Mouse (Mus musculus): ENCODE data around the gene Slc30a10.

Gene Slc30a10

GRCm38 (mm10) chr1:185454575-185454954 is at the start of gene Slc30a10:
TSS of gene Slc30a10 (plus strand) at chr1:185454848.
- no peak for DNase-seq (ENCODE audit: low spot score in 2 of 2)

DNA sequence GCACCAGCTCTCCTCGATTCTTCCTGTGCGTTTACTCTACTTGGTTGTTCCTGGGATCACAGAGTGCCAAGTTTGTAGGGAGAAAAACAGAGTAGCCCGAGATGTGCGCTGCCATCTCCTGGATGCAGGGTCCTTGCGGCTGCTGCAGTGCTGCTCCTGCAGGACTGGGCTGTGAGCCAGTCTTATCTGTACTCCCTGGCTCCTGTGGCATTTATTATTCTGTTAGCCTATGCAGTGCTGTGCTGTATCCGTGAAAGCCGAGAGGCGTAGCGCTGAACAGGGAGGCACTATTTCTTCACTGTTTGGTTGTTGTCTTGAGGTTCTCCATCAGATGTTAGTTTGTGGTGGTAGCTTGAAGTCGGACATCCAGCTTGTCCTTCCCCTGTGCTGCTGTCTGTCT is 48.7 kb upstream of the Slc30a10 start:
- DNase-seq (ENCODE audit: low spot score in 2 of 2) = no peak

GRCm38 (mm10) chr1:185409831-185410230 is 44.8 kb upstream of the Slc30a10 start:
- no peak for DNase-seq (ENCODE audit: low spot score in 2 of 2)

GRCm38 (mm10) chr1:185418011-185418410 is 36.6 kb upstream of the Slc30a10 start:
- no peak for DNase-seq (ENCODE audit: low spot score in 2 of 2)

DNA sequence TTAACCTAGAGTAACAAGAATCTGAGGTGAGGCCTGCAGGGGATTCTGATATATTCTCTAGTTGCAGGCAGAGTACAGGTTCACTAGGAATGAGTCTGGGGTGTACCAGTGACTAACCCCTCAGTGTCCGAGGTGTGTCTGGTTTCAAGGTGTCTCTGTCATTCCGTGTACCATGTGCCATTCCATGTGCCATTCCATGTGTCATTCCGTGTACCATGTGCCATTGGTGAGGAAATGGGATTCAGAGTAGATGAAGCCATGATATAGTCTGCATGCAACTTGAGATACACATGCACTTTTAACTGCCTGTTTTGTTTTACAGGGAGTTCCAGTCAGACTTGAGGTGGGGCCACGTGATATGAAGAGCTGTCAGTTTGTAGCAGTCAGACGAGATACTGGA is 34.8 kb upstream of the Slc30a10 start:
- DNase-seq (ENCODE audit: low spot score in 2 of 2) = no peak

- no peak for DNase-seq (ENCODE audit: low spot score in 2 of 2)
These were observed 33.9 kb upstream of the Slc30a10 start for GRCm38 (mm10) chr1:185420776-185421175.

GRCm38 (mm10) chr1:185426583-185426982 is 28.1 kb upstream of the Slc30a10 start:
- no peak for DNase-seq (ENCODE audit: low spot score in 2 of 2)

- DNase-seq (ENCODE audit: low spot score in 2 of 2) = no peak
These were observed 24.2 kb upstream of the Slc30a10 start for GRCm38 (mm10) chr1:185430488-185430887.

DNA sequence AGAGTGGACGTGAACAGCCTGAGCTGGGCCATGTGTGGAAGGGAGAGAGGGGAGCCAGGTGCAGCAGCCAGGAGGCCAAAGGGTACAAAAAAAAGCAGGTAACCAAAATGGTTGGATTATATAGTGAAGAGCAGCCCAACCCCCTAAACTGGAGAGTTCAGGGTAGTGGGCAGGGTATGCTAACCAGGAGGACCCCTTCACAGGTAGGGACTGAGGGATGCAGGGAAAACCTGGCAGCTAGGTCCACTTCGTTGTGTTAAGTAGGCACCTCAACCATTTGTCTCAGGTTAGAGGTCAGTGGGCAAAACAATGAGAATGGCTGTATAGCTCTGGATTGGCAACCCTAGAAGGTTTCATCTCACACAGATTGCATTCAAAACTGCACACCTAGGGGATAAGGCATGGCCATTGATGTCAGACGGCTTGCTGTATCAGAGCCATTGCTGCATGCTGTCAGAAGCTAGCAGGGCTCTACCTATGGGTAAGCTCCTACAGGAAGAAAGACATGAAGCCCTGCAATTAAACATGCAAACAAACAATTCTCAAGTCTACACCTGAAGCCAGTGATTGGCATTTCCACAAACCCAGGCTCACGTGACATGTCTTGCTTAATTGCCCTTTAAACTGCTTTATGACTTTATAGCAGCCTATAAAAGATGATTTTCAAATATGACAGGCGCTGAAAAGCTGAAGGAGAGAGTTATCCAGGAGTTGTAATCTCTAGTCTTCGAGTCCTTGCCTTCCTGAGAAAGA is 23.2 kb upstream of the Slc30a10 start:
- DNase-seq (ENCODE audit: low spot score in 2 of 2) = no peak

DNA sequence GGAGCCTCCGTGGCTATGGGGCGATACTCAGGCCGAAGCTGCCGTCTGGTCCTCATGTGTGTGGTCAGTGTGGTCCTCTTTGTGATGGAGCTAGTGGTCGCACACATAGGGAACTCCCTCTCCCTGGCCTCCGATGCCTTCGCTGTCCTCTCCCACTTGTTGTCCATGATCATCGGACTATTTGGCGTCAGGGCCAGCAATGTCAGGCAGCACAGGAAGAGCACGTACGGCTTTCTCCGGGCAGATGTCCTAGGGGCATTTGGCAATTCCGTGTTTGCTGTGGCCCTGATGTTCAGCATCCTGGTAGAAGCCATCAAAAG is 22.7 kb upstream of the Slc30a10 start:
- no peak for DNase-seq (ENCODE audit: low spot score in 2 of 2)

GRCm38 (mm10) chr1:185433112-185433511 is 21.5 kb upstream of the Slc30a10 start:
- no peak for DNase-seq (ENCODE audit: low spot score in 2 of 2)

DNA sequence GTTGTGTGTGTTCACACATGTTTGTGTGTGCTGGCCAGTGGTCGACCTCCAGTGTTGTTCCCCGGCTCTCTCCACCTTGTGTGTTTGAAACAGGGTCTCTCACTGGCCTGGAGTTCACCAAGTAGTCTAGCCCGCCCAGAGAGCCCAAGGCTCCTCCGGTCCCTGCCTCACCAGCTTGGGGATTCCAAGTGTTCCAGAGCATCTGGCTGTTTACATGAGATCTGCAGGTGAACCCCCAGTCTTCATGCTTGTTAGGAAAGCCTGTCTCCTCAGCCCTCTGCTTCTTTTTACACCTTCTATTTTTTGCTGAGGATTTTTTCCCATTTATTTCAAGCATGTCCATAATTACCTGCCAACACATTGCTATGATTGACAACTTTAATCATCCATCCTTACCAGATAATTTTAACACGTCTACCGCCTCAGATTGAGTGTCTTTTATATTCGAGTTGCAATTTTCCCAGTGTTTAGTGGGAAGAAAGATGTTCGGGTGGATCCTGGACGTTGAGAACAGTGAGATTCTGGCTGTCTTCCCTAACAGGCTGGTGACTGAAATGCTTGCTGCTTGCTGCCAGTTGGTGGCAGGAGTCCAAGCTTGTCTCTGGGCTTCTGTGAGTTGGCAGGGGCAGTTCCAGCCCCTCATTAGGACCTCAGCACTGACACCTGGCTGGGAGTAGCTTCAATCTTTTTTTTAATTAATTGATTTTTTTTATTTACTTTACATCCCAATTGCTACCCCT is 15.6 kb upstream of the Slc30a10 start:
- peak in 1 of 2 experiments; percentile 34 for DNase-seq (ENCODE audit: low spot score in 2 of 2)

DNA sequence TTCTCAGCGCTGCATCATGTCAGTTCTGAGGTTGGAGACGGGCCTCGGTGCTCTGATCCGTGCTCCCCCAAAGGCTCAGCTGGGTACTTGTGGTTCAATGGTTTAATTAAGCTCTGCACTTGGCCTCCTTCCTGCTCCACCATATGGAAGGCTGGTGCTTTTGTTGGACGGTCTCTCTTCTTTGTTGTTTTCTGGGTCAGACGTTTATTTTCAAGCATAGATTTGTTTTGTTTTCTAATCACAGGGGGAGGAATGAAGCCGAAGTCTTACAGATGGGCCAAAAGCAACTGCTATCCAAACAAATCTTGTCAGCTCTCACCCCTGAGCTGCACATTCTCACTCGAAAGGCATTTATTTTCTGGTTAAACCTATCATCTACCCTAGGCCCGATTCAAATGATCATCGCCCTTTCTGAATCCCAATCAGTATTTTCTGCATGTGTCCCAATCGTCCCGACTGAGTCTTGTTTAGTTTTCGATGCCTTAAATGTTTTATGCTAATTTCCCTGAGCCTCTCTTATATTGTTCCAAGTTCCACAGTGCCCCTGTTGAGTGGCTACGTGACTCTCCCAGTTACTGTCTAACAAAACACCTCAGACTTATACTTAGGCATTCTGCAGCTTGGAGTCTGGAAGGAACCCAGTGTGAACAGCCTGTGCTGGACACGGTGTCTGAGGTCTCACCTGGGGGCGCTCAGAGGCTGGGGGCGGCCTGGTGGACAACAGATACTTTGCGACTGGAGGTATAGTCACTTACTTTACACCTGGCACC is 12.8 kb upstream of the Slc30a10 start:
- DNase-seq (ENCODE audit: low spot score in 2 of 2) = no peak

DNA sequence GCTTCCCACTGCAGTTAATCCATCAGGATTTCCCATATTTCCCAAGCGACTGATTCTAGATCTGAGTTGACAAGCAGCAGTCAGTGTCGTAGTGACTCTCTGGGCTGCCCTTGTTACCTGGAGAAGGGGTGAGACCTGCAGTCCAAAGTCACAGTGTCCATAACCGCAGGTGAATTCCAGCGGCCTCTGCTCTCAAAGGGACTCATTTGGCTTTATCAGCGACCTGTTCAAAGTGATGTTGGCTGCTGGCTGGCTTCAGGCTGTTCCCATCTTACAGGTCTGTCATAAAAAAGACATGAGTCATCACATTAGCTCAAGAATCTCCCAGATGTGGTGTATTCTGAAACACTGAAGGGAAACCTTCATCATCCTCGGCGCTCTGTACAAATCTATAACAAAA is 5.7 kb upstream of the Slc30a10 start:
- DNase-seq (ENCODE audit: low spot score in 2 of 2) = no peak

- DNase-seq (ENCODE audit: low spot score in 2 of 2) = no peak
These were observed 4.9 kb upstream of the Slc30a10 start for GRCm38 (mm10) chr1:185449727-185450126.

DNA sequence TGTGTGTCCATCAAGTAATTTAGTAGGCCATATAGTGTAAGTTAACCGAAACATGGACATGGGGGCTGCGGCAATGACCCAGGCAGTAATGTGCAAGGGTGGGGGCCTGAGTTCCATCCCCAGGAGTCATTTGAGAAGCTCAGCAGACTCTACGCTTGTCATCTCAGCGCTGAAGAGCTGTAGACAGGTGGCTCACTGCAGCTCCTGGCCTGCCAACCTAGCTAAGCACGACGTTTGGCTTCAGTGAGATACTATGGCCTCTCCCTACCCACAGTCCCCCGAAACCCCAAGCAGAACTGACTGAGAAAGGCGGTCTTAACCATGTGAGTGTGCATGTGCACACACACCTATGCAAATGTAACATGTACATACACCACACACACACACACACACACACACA is 3.6 kb upstream of the Slc30a10 start:
- DNase-seq (ENCODE audit: low spot score in 2 of 2) = no peak

GRCm38 (mm10) chr1:185451495-185451894 is 3.2 kb upstream of the Slc30a10 start:
- no peak for DNase-seq (ENCODE audit: low spot score in 2 of 2)

GRCm38 (mm10) chr1:185452461-185452860 is 2.2 kb upstream of the Slc30a10 start:
- no peak for DNase-seq (ENCODE audit: low spot score in 2 of 2)

DNA sequence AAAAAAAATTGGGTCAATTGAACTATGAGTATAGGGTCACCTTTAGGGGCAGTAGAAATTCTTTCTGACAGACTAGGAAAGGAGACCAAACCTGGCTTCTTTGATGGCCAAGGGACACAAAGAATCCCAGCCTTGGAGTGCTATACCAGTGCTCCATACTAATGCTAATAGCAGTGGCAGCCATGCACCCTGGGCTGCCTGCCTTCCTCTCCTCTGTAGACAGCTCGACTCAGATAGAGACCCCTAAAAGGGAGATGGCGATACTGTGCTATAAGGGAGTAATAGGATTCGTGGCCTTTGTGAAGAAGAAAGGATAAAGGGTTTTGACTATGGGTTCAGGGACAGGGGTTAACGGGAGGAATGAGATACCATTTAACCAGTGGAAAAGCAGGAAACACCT is 504 bp upstream of the Slc30a10 start:
- DNase-seq (ENCODE audit: low spot score in 2 of 2) = no peak

- no peak for DNase-seq (ENCODE audit: low spot score in 2 of 2)
These were observed 480 bp downstream of the Slc30a10 start for GRCm38 (mm10) chr1:185454955-185455701.

GRCm38 (mm10) chr1:185456327-185456726 is 1.7 kb downstream of the Slc30a10 start:
- DNase-seq (ENCODE audit: low spot score in 2 of 2) = no peak

- no peak for DNase-seq (ENCODE audit: low spot score in 2 of 2)
These were observed 5.4 kb downstream of the Slc30a10 start for GRCm38 (mm10) chr1:185460096-185460495.
